Mouse (Mus musculus): ENCODE data around the gene Fbxo40.

Fbxo40 gene

DNA sequence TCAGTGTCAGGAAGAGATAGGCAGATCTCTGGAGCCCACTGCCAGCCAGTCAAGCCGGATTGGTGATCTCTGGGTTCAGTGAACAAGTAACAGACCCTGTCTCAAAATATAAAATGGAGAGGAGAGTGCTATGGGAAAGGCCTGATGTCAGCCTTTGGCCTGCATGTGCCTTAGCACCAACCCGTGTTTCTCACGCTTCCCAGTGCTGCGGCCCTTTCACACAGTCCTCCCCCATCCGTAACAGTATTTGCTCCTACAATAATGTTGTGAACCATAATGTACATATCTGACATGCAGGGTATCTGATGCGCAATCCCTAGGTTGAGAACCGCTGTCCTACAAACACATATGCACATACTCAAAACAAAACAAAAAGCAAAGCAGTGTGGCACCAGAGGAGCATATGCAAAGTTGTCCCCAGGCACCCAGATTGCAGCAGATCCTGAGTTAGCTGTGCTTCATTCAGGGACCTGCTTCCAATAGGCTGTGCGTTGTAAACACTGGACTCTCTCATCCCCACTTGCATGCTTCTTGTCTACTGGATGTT is 69.1 kb downstream of the Fbxo40 start:
- DNase-seq (ENCODE audit: low read depth), result no peak

DNA sequence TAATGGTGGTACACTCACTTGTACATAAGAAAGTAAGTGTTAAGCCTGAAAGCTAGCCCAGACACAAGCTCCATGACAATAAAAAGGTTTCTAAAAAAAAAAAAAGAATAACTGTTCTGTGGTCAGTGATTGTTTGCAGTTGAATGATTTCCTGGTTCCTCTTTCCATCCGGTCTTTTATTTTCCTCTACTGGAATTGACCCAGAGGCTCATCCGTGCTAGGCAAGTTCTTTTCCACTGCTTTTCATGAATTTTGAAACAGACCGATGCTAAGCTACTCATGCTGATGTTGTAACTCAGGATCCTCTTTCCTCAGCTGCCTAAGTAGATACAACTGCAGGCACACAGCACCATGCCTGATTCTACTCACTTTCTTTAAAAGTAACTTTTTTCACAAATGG is 69.9 kb downstream of the Fbxo40 start:
- no peak for DNase-seq (ENCODE audit: low read depth)

DNA sequence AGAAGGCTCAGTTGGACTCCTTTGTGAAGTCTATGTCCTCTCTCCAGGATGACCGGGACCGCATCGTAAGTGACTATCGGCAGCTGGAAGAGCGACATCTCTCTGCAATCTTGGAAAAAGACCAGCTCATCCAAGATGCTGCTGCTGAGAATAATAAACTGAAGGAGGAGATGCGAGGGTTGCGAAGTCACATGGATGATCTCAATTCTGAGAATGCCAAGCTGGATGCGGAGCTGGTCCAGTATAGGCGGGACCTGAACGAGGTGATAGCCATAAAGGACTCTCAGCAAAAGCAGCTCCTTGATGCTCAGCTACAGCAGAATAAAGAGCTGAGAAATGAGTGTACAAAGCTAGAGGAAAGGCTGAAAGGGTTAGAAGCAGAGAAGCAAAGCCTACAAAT is 71.8 kb downstream of the Fbxo40 start:
- no peak for DNase-seq (ENCODE audit: low read depth)

DNA sequence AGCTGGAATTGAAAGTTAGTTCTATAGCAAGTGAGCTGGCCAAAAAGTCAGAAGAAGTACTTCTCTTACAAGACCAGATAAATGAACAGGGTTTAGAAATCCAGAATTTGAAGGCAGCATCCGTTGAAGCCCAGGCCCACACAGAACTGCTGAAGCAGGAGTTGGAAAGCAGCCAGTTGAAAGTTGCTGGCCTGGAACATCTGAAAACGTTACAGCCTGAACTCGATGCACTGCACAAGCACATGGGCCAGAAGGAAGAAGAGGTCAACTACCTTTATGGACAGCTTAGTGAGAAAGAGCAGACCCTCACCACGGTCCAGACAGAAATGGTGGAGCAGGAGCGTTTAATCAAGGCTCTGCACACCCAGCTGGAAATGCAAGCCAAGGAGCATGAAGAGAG is 76.1 kb downstream of the Fbxo40 start:
- no peak for DNase-seq (ENCODE audit: low read depth)

Data from naive thymus-derived CD4-positive, alpha-beta T cell, adult 2 months (primary cell).